Mouse (Mus musculus): Measurements from ENCODE around the gene Gm20538. TPM values are rescaled to one million over a fixed set of nuclear protein-coding genes. Genes with fewer than 3 reads are reported as not detected.
A peak's percentile ranks its signal among the peaks of the same experiment; 100 is the strongest.

Gm20538 gene
- total RNA-seq (2018; cell fraction: chromatin; rRNA removed): 10 to 100 TPM in 2 of 26 experiments, not detected in 24; 21.4 to 22.2 TPM
- total RNA-seq (2018; cell fraction: cytosol; rRNA removed): 1 to 10 TPM in 1 of 26 experiments, not detected in 25; 3.5 TPM
- total RNA-seq (2018; cell fraction: nucleus; rRNA removed): 10 to 100 TPM in 2 of 26 experiments, 1 to 10 TPM in 1, not detected in 23; 9.8 to 12.6 (median 10.3) TPM
- polyA plus RNA-seq (2018): not detected in 3 replicates

GRCm38 (mm10) chr19:44552731-44553130 lies at the start of gene Gm20538:
TSS of gene Gm20538 (minus strand) at chr19:44552831.
- Histone ChIP-seq H3K4me3 (ENCODE audit: inconsistent target) (no peak within 1 kb of the TSS), H3K27ac (no peak within 1 kb of the TSS), H3K79me2 (ENCODE audit: inconsistent target) (peaks cover 27% of the 10 kb centered on the region), H3K36me3 (ENCODE audit: inconsistent target) (peaks cover 54% of the 10 kb centered on the region)
- WGBS (ENCODE audit: missing documents): 96% methylated on average over 4 of the region's 4 CpGs

- WGBS (ENCODE audit: missing documents): 96% methylated on average over 10 of the region's 14 CpGs
Observed at GRCm38 (mm10) chr19:44594180-44594579, 41.5 kb upstream of the Gm20538 start.

GRCm38 (mm10) chr19:44591638-44592037 lies 39.0 kb upstream of the Gm20538 start:
- Histone ChIP-seq H3K27ac (no peak overlapping the region), H3K4me3 (ENCODE audit: inconsistent target) (no peak overlapping the region), H3K36me3 (ENCODE audit: inconsistent target) (no peaks in the 10 kb centered on the region), H3K79me2 (ENCODE audit: inconsistent target) (no peaks in the 10 kb centered on the region)
- WGBS (ENCODE audit: missing documents): 62% methylated on average over 6 of the region's 6 CpGs

More at GRCm38 (mm10) chr19:44594180-44594579, 41.5 kb upstream of the Gm20538 start:
- H3K4me3 ChIP-seq (ENCODE audit: inconsistent target): no peak overlapping the region
- no peaks in the 10 kb centered on the region for H3K36me3 ChIP-seq (ENCODE audit: inconsistent target)
- no peak overlapping the region for H3K27ac ChIP-seq
- no peaks in the 10 kb centered on the region for H3K79me2 ChIP-seq (ENCODE audit: inconsistent target)

GRCm38 (mm10) chr19:44590992-44591391 lies 38.4 kb upstream of the Gm20538 start:
- Histone ChIP-seq H3K36me3 (ENCODE audit: inconsistent target) (no peaks in the 10 kb centered on the region), H3K27ac (no peak overlapping the region), H3K4me3 (ENCODE audit: inconsistent target) (no peak overlapping the region), H3K79me2 (ENCODE audit: inconsistent target) (no peaks in the 10 kb centered on the region)
- WGBS (ENCODE audit: missing documents): 29% methylated on average over 18 of the region's 18 CpGs

GRCm38 (mm10) chr19:44589591-44590223 lies 37.1 kb upstream of the Gm20538 start:
- Histone ChIP-seq H3K4me3 (ENCODE audit: inconsistent target) (no peak overlapping the region), H3K36me3 (ENCODE audit: inconsistent target) (no peaks in the 10 kb centered on the region), H3K27ac (no peak overlapping the region), H3K79me2 (ENCODE audit: inconsistent target) (no peaks in the 10 kb centered on the region)
- WGBS (ENCODE audit: missing documents): 73% methylated on average over 7 of the region's 7 CpGs

- Histone ChIP-seq H3K79me2 (ENCODE audit: inconsistent target) (no peaks in the 10 kb centered on the region), H3K27ac (no peak overlapping the region), H3K36me3 (ENCODE audit: inconsistent target) (no peaks in the 10 kb centered on the region), H3K4me3 (ENCODE audit: inconsistent target) (no peak overlapping the region)
- 56% methylated on average over 4 of the region's 4 CpGs for WGBS (ENCODE audit: missing documents)
Observed at GRCm38 (mm10) chr19:44588036-44588435, 35.4 kb upstream of the Gm20538 start.

GRCm38 (mm10) chr19:44582638-44583309 lies 30.1 kb upstream of the Gm20538 start:
- Histone ChIP-seq H3K27ac (no peak overlapping the region), H3K4me3 (ENCODE audit: inconsistent target) (no peak overlapping the region), H3K79me2 (ENCODE audit: inconsistent target) (no peaks in the 10 kb centered on the region), H3K36me3 (ENCODE audit: inconsistent target) (no peaks in the 10 kb centered on the region)
- 39% methylated on average over 9 of the region's 9 CpGs for WGBS (ENCODE audit: missing documents)

GRCm38 (mm10) chr19:44582103-44582502 lies 29.5 kb upstream of the Gm20538 start:
- no peaks in the 10 kb centered on the region for H3K79me2 ChIP-seq (ENCODE audit: inconsistent target)
- no peaks in the 10 kb centered on the region for H3K36me3 ChIP-seq (ENCODE audit: inconsistent target)
- no peak overlapping the region for H3K27ac ChIP-seq
- 83% methylated on average over 10 of the region's 10 CpGs for WGBS (ENCODE audit: missing documents)
- H3K4me3 ChIP-seq (ENCODE audit: inconsistent target): no peak overlapping the region

- H3K4me3 ChIP-seq (ENCODE audit: inconsistent target): no peak overlapping the region
- peaks cover 9% of the 10 kb centered on the region for H3K36me3 ChIP-seq (ENCODE audit: inconsistent target)
- no peak overlapping the region for H3K27ac ChIP-seq
- no peaks in the 10 kb centered on the region for H3K79me2 ChIP-seq (ENCODE audit: inconsistent target)
- 15% methylated on average over 1 of the region's 1 CpGs for WGBS (ENCODE audit: missing documents)
Observed at GRCm38 (mm10) chr19:44578038-44578437, 25.4 kb upstream of the Gm20538 start.

- 88% methylated on average over 7 of the region's 7 CpGs for WGBS (ENCODE audit: missing documents)
- Histone ChIP-seq H3K36me3 (ENCODE audit: inconsistent target) (peaks cover 26% of the 10 kb centered on the region), H3K79me2 (ENCODE audit: inconsistent target) (no peaks in the 10 kb centered on the region), H3K4me3 (ENCODE audit: inconsistent target) (no peak overlapping the region), H3K27ac (no peak overlapping the region)
Observed at GRCm38 (mm10) chr19:44576275-44576674, 23.6 kb upstream of the Gm20538 start.

GRCm38 (mm10) chr19:44567763-44568162 lies 15.1 kb upstream of the Gm20538 start:
- no peak overlapping the region for H3K4me3 ChIP-seq (ENCODE audit: inconsistent target)
- 94% methylated on average over 3 of the region's 3 CpGs for WGBS (ENCODE audit: missing documents)
- H3K27ac ChIP-seq: no peak overlapping the region
- peaks cover 74% of the 10 kb centered on the region for H3K36me3 ChIP-seq (ENCODE audit: inconsistent target)
- H3K79me2 ChIP-seq (ENCODE audit: inconsistent target): peaks cover 21% of the 10 kb centered on the region

GRCm38 (mm10) chr19:44564006-44564405 lies 11.4 kb upstream of the Gm20538 start:
- H3K27ac ChIP-seq: no peak overlapping the region
- 97% methylated on average over 14 of the region's 14 CpGs for WGBS (ENCODE audit: missing documents)

GRCm38 (mm10) chr19:44562652-44563206 lies 10.1 kb upstream of the Gm20538 start, which contains the start of gene Hif1an:
TSS of gene Hif1an (plus strand) at chr19:44562850.
- Histone ChIP-seq H3K27ac (peak within 1 kb of the TSS; percentile 57), H3K36me3 (ENCODE audit: inconsistent target) (peaks cover 29% of the 10 kb centered on the region), H3K4me3 (ENCODE audit: inconsistent target) (peak within 1 kb of the TSS; percentile 72), H3K79me2 (ENCODE audit: inconsistent target) (peaks cover 21% of the 10 kb centered on the region)
- under 1% methylated on average over 33 of the region's 33 CpGs for WGBS (ENCODE audit: missing documents)

More at GRCm38 (mm10) chr19:44564006-44564405, 11.4 kb upstream of the Gm20538 start:
- Histone ChIP-seq H3K79me2 (ENCODE audit: inconsistent target) (peaks cover 21% of the 10 kb centered on the region), H3K4me3 (ENCODE audit: inconsistent target) (no peak overlapping the region), H3K36me3 (ENCODE audit: inconsistent target) (peaks cover 37% of the 10 kb centered on the region)

GRCm38 (mm10) chr19:44554861-44555590 lies 2.4 kb upstream of the Gm20538 start, which contains the start of gene Ndufb8:
TSS of gene Ndufb8 (minus strand) at chr19:44555440.
- WGBS (ENCODE audit: missing documents): 1% methylated on average over 50 of the region's 50 CpGs
- Histone ChIP-seq H3K36me3 (ENCODE audit: inconsistent target) (peaks cover 35% of the 10 kb centered on the region), H3K27ac (peak within 1 kb of the TSS; percentile 79)

More at GRCm38 (mm10) chr19:44554861-44555590, 2.4 kb upstream of the Gm20538 start, which contains the start of gene Ndufb8:
- peaks cover 27% of the 10 kb centered on the region for H3K79me2 ChIP-seq (ENCODE audit: inconsistent target)
- H3K4me3 ChIP-seq (ENCODE audit: inconsistent target): peak within 1 kb of the TSS; percentile 99

All from macrophage (primary cell).